Mouse (Mus musculus): ENCODE data around the gene Elmo2. TPM values are rescaled to one million over a fixed set of nuclear protein-coding genes. Genes with fewer than 3 reads are reported as not detected.

Elmo2 gene
- polyA plus RNA-seq, 1 experiment from 2014 or later: 109 TPM

- no peak overlapping the region for H3K9ac ChIP-seq (replicated peaks; ENCODE audit: low read length)
- ATAC-seq (ENCODE audit: low FRiP score, low TSS enrichment) (no peak), DNase-seq (no peak)
- peaks cover 27% of the 10 kb centered on the region for H3K4me1 ChIP-seq (ENCODE audit: control insufficient read depth, insufficient read depth, low read length)
- H3K27ac ChIP-seq (replicated peaks; ENCODE audit: low read depth, low read length): no peak overlapping the region
- no peaks in the 10 kb centered on the region for H3K27me3 ChIP-seq (ENCODE audit: control insufficient read depth, insufficient read depth, low read length)
- H3K4me2 ChIP-seq (ENCODE audit: low read length): no peak overlapping the region
- H3K9me3 ChIP-seq (ENCODE audit: control insufficient read depth, low read length): no peaks in the 10 kb centered on the region
- no peak overlapping the region for H3K4me3 ChIP-seq (replicated peaks; ENCODE audit: low read depth, low read length)
- WGBS: 90% methylated on average over 3 of the region's 3 CpGs
- H3K36me3 ChIP-seq (ENCODE audit: control insufficient read depth, insufficient read depth, low read length): peaks cover 20% of the 10 kb centered on the region; the same call in 1 of the 2 replicates
These were observed 42.6 kb downstream of the Elmo2 start for GRCm38 (mm10) chr2:165283644-165284043.

- Histone ChIP-seq H3K9ac (replicated peaks; ENCODE audit: low read length) (no peak overlapping the region), H3K4me1 (ENCODE audit: control insufficient read depth, insufficient read depth, low read length) (peaks cover 16% of the 10 kb centered on the region), H3K9me3 (ENCODE audit: control insufficient read depth, low read length) (no peaks in the 10 kb centered on the region), H3K36me3 (ENCODE audit: control insufficient read depth, insufficient read depth, low read length) (peaks cover 34% of the 10 kb centered on the region), H3K27ac (replicated peaks; ENCODE audit: low read depth, low read length) (peak overlapping the region; percentile 45; the same call in 1 of the 2 replicates), H3K4me3 (replicated peaks; ENCODE audit: low read depth, low read length) (no peak overlapping the region), H3K4me2 (ENCODE audit: low read length) (no peak overlapping the region), H3K27me3 (ENCODE audit: control insufficient read depth, insufficient read depth, low read length) (no peaks in the 10 kb centered on the region)
- WGBS: 62% methylated on average over 6 of the region's 6 CpGs
- DNase-seq (peak; percentile 48), ATAC-seq (ENCODE audit: low FRiP score, low TSS enrichment) (no peak; the same call in 1 of the 2 replicates)
These were observed 44.4 kb downstream of the Elmo2 start for GRCm38 (mm10) chr2:165281779-165282311.

- Histone ChIP-seq H3K27me3 (ENCODE audit: control insufficient read depth, insufficient read depth, low read length) (no peaks in the 10 kb centered on the region), H3K4me3 (replicated peaks; ENCODE audit: low read depth, low read length) (no peak overlapping the region), H3K4me2 (ENCODE audit: low read length) (no peak overlapping the region; the same call in 1 of the 2 replicates), H3K9me3 (ENCODE audit: control insufficient read depth, low read length) (no peaks in the 10 kb centered on the region), H3K27ac (replicated peaks; ENCODE audit: low read depth, low read length) (peak overlapping the region; percentile 78), H3K36me3 (ENCODE audit: control insufficient read depth, insufficient read depth, low read length) (peaks cover 38% of the 10 kb centered on the region), H3K4me1 (ENCODE audit: control insufficient read depth, insufficient read depth, low read length) (peaks cover 26% of the 10 kb centered on the region), H3K9ac (replicated peaks; ENCODE audit: low read length) (no peak overlapping the region)
- ATAC-seq (ENCODE audit: low FRiP score, low TSS enrichment): no peak
- peak; percentile 73 for DNase-seq
- 12% methylated on average over 10 of the region's 10 CpGs for WGBS
These were observed 46.9 kb downstream of the Elmo2 start for GRCm38 (mm10) chr2:165279351-165279750.

- Histone ChIP-seq H3K4me3 (replicated peaks; ENCODE audit: low read depth, low read length) (no peak overlapping the region), H3K9ac (replicated peaks; ENCODE audit: low read length) (no peak overlapping the region), H3K4me1 (ENCODE audit: control insufficient read depth, insufficient read depth, low read length) (peaks cover 41% of the 10 kb centered on the region), H3K27me3 (ENCODE audit: control insufficient read depth, insufficient read depth, low read length) (no peaks in the 10 kb centered on the region), H3K27ac (replicated peaks; ENCODE audit: low read depth, low read length) (no peak overlapping the region), H3K9me3 (ENCODE audit: control insufficient read depth, low read length) (no peaks in the 10 kb centered on the region), H3K4me2 (ENCODE audit: low read length) (no peak overlapping the region), H3K36me3 (ENCODE audit: control insufficient read depth, insufficient read depth, low read length) (peaks cover 30% of the 10 kb centered on the region)
- ATAC-seq (ENCODE audit: low FRiP score, low TSS enrichment) (no peak), DNase-seq (no peak)
- 88% methylated on average over 5 of the region's 5 CpGs for WGBS
These were observed 49.0 kb downstream of the Elmo2 start for GRCm38 (mm10) chr2:165277188-165277740.

- Histone ChIP-seq H3K9me3 (ENCODE audit: control insufficient read depth, low read length) (no peaks in the 10 kb centered on the region), H3K9ac (replicated peaks; ENCODE audit: low read length) (no peak overlapping the region), H3K4me3 (replicated peaks; ENCODE audit: low read depth, low read length) (no peak overlapping the region), H3K4me1 (ENCODE audit: control insufficient read depth, insufficient read depth, low read length) (peaks cover 53% of the 10 kb centered on the region), H3K27ac (replicated peaks; ENCODE audit: low read depth, low read length) (peak overlapping the region; percentile 78), H3K27me3 (ENCODE audit: control insufficient read depth, insufficient read depth, low read length) (no peaks in the 10 kb centered on the region), H3K36me3 (ENCODE audit: control insufficient read depth, insufficient read depth, low read length) (peaks cover 22% of the 10 kb centered on the region), H3K4me2 (ENCODE audit: low read length) (no peak overlapping the region)
- WGBS: 16% methylated on average over 8 of the region's 8 CpGs
- ATAC-seq (ENCODE audit: low FRiP score, low TSS enrichment) (peak; percentile 54; the same call in 1 of the 2 replicates), DNase-seq (peak; percentile 87)
These were observed 50.5 kb downstream of the Elmo2 start for GRCm38 (mm10) chr2:165275824-165276223.

GRCm38 (mm10) chr2:165275124-165275640, 51.1 kb downstream of the Elmo2 start:
- ATAC-seq (ENCODE audit: low FRiP score, low TSS enrichment) (peak; percentile 55), DNase-seq (peak; percentile 64)
- H3K36me3 ChIP-seq (ENCODE audit: control insufficient read depth, insufficient read depth, low read length): peaks cover 18% of the 10 kb centered on the region
- peaks cover 57% of the 10 kb centered on the region for H3K4me1 ChIP-seq (ENCODE audit: control insufficient read depth, insufficient read depth, low read length)
- 30% methylated on average over 8 of the region's 8 CpGs for WGBS
- no peaks in the 10 kb centered on the region for H3K27me3 ChIP-seq (ENCODE audit: control insufficient read depth, insufficient read depth, low read length)
- H3K9ac ChIP-seq (replicated peaks; ENCODE audit: low read length): peak overlapping the region; percentile 29; the same call in 1 of the 2 replicates
- peak overlapping the region; percentile 78 for H3K27ac ChIP-seq (replicated peaks; ENCODE audit: low read depth, low read length)
- no peaks in the 10 kb centered on the region for H3K9me3 ChIP-seq (ENCODE audit: control insufficient read depth, low read length)
- no peak overlapping the region for H3K4me3 ChIP-seq (replicated peaks; ENCODE audit: low read depth, low read length)
- H3K4me2 ChIP-seq (ENCODE audit: low read length): no peak overlapping the region

- no peak for ATAC-seq (ENCODE audit: low FRiP score, low TSS enrichment)
- peak; percentile 54 for DNase-seq
- whole genome bisulfite sequencing: 32% methylated on average over 4 of the region's 4 CpGs
These were observed 52.7 kb downstream of the Elmo2 start for GRCm38 (mm10) chr2:165273589-165273988.

GRCm38 (mm10) chr2:165271326-165271725, 55.0 kb downstream of the Elmo2 start:
- Histone ChIP-seq H3K9ac (replicated peaks; ENCODE audit: low read length) (peak overlapping the region; percentile 17; the same call in 1 of the 2 replicates), H3K4me2 (ENCODE audit: low read length) (no peak overlapping the region), H3K36me3 (ENCODE audit: control insufficient read depth, insufficient read depth, low read length) (no peaks in the 10 kb centered on the region), H3K4me3 (replicated peaks; ENCODE audit: low read depth, low read length) (no peak overlapping the region), H3K9me3 (ENCODE audit: control insufficient read depth, low read length) (no peaks in the 10 kb centered on the region), H3K27ac (replicated peaks; ENCODE audit: low read depth, low read length) (peak overlapping the region; percentile 38), H3K4me1 (ENCODE audit: control insufficient read depth, insufficient read depth, low read length) (peaks cover 57% of the 10 kb centered on the region), H3K27me3 (ENCODE audit: control insufficient read depth, insufficient read depth, low read length) (no peaks in the 10 kb centered on the region)
- ATAC-seq (ENCODE audit: low FRiP score, low TSS enrichment) (no peak), DNase-seq (peak; percentile 67)
- 4% methylated on average over 8 of the region's 8 CpGs for WGBS

More at GRCm38 (mm10) chr2:165273589-165273988, 52.7 kb downstream of the Elmo2 start:
- Histone ChIP-seq H3K4me3 (replicated peaks; ENCODE audit: low read depth, low read length) (no peak overlapping the region), H3K9ac (replicated peaks; ENCODE audit: low read length) (no peak overlapping the region), H3K36me3 (ENCODE audit: control insufficient read depth, insufficient read depth, low read length) (peaks cover 18% of the 10 kb centered on the region), H3K4me1 (ENCODE audit: control insufficient read depth, insufficient read depth, low read length) (peaks cover 46% of the 10 kb centered on the region), H3K27me3 (ENCODE audit: control insufficient read depth, insufficient read depth, low read length) (no peaks in the 10 kb centered on the region), H3K9me3 (ENCODE audit: control insufficient read depth, low read length) (no peaks in the 10 kb centered on the region), H3K4me2 (ENCODE audit: low read length) (no peak overlapping the region), H3K27ac (replicated peaks; ENCODE audit: low read depth, low read length) (no peak overlapping the region)

GRCm38 (mm10) chr2:165270858-165271257, 55.4 kb downstream of the Elmo2 start:
- H3K9ac ChIP-seq (replicated peaks; ENCODE audit: low read length): peak overlapping the region; percentile 17; the same call in 1 of the 2 replicates
- no peak overlapping the region for H3K4me2 ChIP-seq (ENCODE audit: low read length)
- WGBS: 43% methylated on average over 7 of the region's 7 CpGs
- H3K4me1 ChIP-seq (ENCODE audit: control insufficient read depth, insufficient read depth, low read length): peaks cover 61% of the 10 kb centered on the region
- H3K9me3 ChIP-seq (ENCODE audit: control insufficient read depth, low read length): no peaks in the 10 kb centered on the region
- H3K36me3 ChIP-seq (ENCODE audit: control insufficient read depth, insufficient read depth, low read length): no peaks in the 10 kb centered on the region
- H3K27ac ChIP-seq (replicated peaks; ENCODE audit: low read depth, low read length): peak overlapping the region; percentile 38; the same call in 1 of the 2 replicates
- DNase-seq (peak; percentile 42), ATAC-seq (ENCODE audit: low FRiP score, low TSS enrichment) (no peak)
- H3K4me3 ChIP-seq (replicated peaks; ENCODE audit: low read depth, low read length): no peak overlapping the region
- no peaks in the 10 kb centered on the region for H3K27me3 ChIP-seq (ENCODE audit: control insufficient read depth, insufficient read depth, low read length)
